10 mouse cellular contexts compared by ENCODE assay signal in the genomic region with DNA sequence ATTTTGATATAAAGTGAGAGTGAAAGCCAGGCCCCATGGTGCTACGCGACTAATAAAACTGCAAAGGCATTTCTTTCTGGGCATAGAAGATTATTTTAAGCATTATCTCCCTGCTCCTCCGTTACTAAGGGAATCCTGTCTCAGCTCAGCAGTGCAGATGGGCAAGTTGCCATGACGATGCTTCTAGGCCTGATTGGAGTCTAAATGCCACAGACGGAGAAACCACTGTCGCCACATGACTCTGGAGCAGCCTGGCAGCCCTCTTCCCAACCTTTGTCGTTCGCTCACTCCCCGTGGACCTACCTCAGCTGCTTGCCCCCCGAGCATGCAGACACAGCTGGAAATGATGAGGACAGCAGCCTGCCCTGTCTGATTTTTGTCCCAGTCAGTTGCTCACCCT. TPM values are rescaled to one million over a fixed set of nuclear protein-coding genes. Genes with fewer than 3 reads are reported as not detected.
DNase-seq lines count a peak whose midpoint lies in the region; TF ChIP-seq lines count a peak whose summit lies in the region.
"Had no signal": no experiment of that assay in that cellular context is flagged by ENCODE, and none has a peak within 500 bp of the region (broad histone marks: within the 10 kb centered on the region; RNA-seq: fewer than 3 reads in every experiment).

No protein-coding gene starts in this region.

- H3K4me3 ChIP-seq in cortical plate, adult 2 months (ENCODE audit: insufficient read depth, low read length): no peak overlapping the region
- H3K4me3 ChIP-seq: intestine, embryonic 15.5 days had no signal

- H3K4me1 ChIP-seq in cortical plate, adult 2 months (ENCODE audit: control insufficient read depth, insufficient read depth, low read length): peaks cover 3% of the 10 kb centered on the region
- H3K4me1 ChIP-seq: intestine, embryonic 15.5 days had no signal

- peak overlapping the region; percentile 51; the same call in 1 of the 2 replicates for H3K27ac ChIP-seq in cortical plate, adult 2 months (ENCODE audit: insufficient read depth, low read length)
- H3K27ac ChIP-seq: intestine, embryonic 15.5 days; liver, embryonic 14.5 days had no signal

- no peak for TF ChIP-seq CTCF in cortical plate, adult 2 months (IDR thresholded peaks at IDR 0.05; ENCODE audit: extremely low read depth, insufficient read depth, low read length)

- DNase-seq in frontal cortex, postnatal 10 days (ENCODE audit: low spot score in 2 of 2): peak; percentile 67 to 68
- peak; percentile 65 to 70 for DNase-seq in left cerebral cortex, adult 18-20 months (ENCODE audit: low spot score in 2 of 2)
- peak; percentile 15 for DNase-seq in retina, adult 2 months (ENCODE audit: low read depth, low spot score)
- no peak for DNase-seq in ovary, postnatal 36 days (ENCODE audit: low spot score)
- DNase-seq in adipocyte (ENCODE audit: low spot score): no peak
- DNase-seq in gastrocnemius, adult 8-10 months (ENCODE audit: low spot score in 2 of 2): no peak
- DNase-seq: gastrocnemius, postnatal 36 days had no signal

- no peak for TF ChIP-seq POLR2A in cortical plate, adult 2 months (IDR thresholded peaks at IDR 0.05; ENCODE audit: extremely low read depth, insufficient read depth, low read length)

RNA-seq across cellular contexts. Expression of a gene that starts 4.7 kb away (rescaled TPM):
- polyA plus RNA-seq in cortical plate, adult 2 months (2012; rRNA removed): 67.0 and 67.7 TPM in 2 replicates
- 10 to 100 TPM; 79.0 to 92.6 TPM for total RNA-seq in left cerebral cortex, adult 18-20 months (2021)
- 10 to 100 TPM; 65.9 to 76.9 (median 73.6) TPM for total RNA-seq in gastrocnemius, adult 8-10 months (2022)

Comparison
In these comparisons a context has a peak if more than half of its experiments do, and no peak if none do; other contexts are left out.
1. DNase-seq: peak in frontal cortex, postnatal 10 days (2 of 2), left cerebral cortex, adult 18-20 months (2 of 2) and retina, adult 2 months (single experiment); none in ovary, postnatal 36 days (single experiment), adipocyte (single experiment) and gastrocnemius, adult 8-10 months (0 of 2).